Mouse (Mus musculus): ENCODE results near the gene Cep63.

Cep63 gene

DNA sequence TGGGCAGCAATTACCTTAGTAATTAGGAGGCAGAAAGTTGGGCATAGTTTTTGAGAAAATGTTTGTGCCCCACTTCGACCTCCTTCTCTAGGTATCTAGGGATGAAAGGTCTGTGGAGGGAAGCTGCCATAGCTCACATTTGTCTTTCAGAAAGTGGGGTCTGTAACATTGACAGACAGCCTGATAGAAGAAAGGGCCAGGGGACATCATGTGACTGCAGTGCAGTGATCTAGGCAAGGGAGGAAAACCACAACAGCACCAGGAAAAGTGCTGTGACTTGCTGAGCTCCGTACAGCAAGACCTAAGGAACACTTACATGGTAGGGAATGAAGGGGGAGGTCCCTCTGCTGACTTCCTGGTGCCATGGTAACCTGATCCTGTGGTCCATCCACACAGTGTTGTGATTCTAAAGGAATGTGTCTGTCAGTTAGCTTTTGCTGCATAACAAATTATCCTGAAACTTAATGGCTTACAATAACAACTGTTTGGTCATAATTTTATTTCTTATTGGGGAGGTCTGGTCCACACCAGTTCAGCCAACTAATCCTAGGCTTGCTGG is 5.3 kb upstream of the Cep63 start:
- DNase-seq (ENCODE audit: low read depth, low spot score): no peak

- no peak for DNase-seq (ENCODE audit: low read depth, low spot score)
Measured at GRCm38 (mm10) chr9:102629052-102629451, 2.7 kb upstream of the Cep63 start.

DNA sequence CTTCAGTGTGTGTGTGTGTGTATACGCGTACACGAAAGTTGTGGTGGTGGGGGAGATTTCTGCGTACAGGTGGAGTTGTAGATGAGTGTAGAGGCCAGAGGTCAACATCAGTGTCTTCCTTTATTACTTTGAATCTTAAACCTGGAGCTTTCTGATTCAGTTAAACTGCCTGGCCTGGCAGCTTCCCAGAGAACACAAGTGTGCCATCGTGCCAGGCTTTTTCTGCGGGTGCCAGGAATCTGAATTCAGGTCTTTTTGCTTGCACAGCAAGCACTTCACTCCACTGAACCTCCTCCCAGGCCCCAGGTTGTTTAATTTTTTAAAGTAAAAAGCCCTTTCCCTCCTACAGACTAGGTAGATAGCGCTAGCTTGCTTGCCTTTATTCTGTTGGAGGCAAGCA is 1.1 kb upstream of the Cep63 start:
- no peak for DNase-seq (ENCODE audit: low read depth, low spot score)

DNA sequence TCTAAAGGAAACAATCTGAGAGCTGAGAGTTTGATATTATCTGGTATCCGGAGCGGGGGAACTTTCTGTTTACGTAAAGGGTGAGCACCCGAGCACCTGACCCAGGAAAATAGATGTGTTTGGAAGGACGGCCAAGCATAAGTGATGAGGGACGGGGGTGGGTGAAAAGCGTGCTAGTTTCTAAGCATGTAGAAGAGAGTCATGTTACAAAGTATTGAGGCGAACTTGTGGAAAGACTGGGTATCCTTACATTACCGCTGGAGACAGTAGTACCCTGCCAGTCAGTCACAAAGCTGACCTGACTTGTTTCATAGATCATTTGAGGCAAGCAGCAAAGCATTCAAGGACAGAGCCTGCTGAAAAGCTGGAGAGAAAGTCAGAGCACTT is 498 bp upstream of the Cep63 start:
- DNase-seq (ENCODE audit: low read depth, low spot score): no peak

GRCm38 (mm10) chr9:102625401-102625982 is 842 bp downstream of the Cep63 start:
- DNase-seq (ENCODE audit: low read depth, low spot score): no peak

GRCm38 (mm10) chr9:102623581-102623980 is 2.8 kb downstream of the Cep63 start:
- DNase-seq (ENCODE audit: low read depth, low spot score): no peak

DNA sequence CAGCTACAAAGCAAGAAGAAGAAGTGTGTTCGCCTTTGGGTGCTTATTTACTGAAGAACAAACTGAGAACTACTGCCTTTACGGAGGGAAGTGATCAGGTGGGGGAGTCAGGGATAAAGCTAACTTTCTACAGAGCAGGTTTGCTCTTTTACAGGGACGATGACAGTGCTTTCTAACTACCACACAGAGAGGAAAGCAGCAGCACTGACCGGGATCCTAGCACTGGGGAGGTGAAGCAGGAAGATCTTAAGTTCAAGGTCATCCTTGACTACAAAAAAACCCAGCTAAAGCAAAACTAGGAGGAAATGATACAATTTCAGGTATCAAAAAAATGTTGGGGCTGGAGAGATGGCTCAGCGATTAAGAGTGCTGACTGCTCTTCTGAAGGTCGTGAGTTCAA is 3.5 kb downstream of the Cep63 start:
- no peak for DNase-seq (ENCODE audit: low read depth, low spot score)

- peak; percentile 57 for DNase-seq (ENCODE audit: low read depth, low spot score)
Measured at GRCm38 (mm10) chr9:102622192-102622857, 4.0 kb downstream of the Cep63 start.

GRCm38 (mm10) chr9:102621385-102621784 is 4.9 kb downstream of the Cep63 start:
- no peak for DNase-seq (ENCODE audit: low read depth, low spot score)

DNA sequence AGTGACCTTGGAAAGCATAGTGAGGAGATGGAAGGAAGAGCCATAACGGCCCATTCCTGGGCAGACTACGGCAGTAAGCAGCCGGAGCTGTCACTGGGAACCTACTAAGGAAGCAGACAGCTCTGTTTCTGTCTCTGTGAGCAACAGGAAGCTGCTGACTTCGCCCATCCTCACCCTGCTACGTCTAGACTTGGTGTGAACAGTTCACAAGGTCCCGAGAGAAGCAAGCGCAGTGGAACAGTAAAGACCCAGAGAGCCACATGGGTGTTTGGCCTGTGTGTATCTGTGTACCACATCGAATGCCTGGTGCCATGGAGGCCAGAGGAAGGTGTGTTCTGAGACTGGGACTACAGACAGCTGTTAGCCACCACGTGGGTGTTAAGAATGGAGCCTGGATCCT is 10.1 kb downstream of the Cep63 start:
- DNase-seq (ENCODE audit: low read depth, low spot score): no peak

- DNase-seq (ENCODE audit: low read depth, low spot score): no peak
Measured at GRCm38 (mm10) chr9:102615071-102615470, 11.3 kb downstream of the Cep63 start.

DNA sequence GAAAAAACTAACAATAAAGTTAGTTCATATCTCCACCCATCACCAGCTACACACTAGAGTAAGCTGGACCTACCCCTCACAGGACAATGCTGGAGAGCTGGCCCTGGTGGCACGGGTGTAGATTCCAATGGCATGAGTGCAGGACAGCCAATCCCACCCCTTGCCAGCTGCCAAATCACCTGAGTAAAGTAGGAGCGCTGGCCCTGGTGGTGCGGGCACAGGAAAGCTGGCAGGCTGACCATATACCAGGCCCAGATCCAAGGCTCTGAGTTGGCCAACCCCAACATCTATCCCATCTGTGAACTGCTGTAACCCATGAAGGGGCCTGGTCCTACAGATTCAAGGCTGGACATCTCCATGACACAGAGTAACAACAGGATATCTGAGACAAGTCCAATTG is 17.1 kb downstream of the Cep63 start:
- DNase-seq (ENCODE audit: low read depth, low spot score): no peak

- no peak for DNase-seq (ENCODE audit: low read depth, low spot score)
Measured at GRCm38 (mm10) chr9:102607471-102607870, 18.9 kb downstream of the Cep63 start.

DNA sequence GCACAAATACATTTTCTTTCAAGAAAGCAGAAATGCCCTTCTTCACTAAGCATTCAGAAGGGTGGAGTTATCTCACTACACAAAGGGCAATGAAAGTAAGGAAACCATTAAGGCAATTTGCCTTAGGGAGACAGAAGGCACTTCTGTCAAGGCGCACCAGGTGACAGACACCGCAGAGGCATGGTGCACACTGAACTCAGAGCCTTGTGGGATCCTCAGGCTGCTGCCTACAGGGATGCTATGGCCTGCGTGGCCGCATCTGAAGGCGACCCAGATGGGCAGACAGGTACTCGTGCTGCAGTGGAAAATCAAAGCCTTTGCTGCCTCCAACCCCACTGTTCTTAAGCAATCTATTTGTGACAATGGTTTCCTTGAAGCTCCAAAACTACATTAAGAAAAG is 21.2 kb downstream of the Cep63 start:
- no peak for DNase-seq (ENCODE audit: low read depth, low spot score)

- no peak for DNase-seq (ENCODE audit: low read depth, low spot score)
Measured at GRCm38 (mm10) chr9:102601666-102602065, 24.7 kb downstream of the Cep63 start.

DNA sequence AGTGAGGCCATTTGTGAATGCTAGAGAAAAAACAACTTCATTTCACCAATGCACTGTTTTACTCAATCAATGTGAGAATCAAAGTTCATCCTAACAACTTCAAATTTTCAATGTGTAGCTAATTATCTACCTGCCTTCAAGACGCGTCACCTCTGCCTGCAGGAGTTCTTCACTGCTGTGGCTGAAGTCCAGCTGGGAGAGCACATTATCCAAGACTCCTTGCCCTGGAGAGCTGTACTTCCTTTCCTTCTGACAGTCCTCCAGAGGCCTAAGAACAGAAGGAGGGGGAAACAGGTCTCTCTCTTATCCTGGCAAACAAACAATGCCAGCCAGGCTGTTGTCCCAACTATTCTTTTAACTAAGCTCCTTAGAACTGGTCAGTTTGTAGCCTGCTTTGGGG is 25.1 kb downstream of the Cep63 start:
- DNase-seq (ENCODE audit: low read depth, low spot score): no peak

- DNase-seq (ENCODE audit: low read depth, low spot score): no peak
Measured at GRCm38 (mm10) chr9:102595662-102596436, 30.5 kb downstream of the Cep63 start.

DNA sequence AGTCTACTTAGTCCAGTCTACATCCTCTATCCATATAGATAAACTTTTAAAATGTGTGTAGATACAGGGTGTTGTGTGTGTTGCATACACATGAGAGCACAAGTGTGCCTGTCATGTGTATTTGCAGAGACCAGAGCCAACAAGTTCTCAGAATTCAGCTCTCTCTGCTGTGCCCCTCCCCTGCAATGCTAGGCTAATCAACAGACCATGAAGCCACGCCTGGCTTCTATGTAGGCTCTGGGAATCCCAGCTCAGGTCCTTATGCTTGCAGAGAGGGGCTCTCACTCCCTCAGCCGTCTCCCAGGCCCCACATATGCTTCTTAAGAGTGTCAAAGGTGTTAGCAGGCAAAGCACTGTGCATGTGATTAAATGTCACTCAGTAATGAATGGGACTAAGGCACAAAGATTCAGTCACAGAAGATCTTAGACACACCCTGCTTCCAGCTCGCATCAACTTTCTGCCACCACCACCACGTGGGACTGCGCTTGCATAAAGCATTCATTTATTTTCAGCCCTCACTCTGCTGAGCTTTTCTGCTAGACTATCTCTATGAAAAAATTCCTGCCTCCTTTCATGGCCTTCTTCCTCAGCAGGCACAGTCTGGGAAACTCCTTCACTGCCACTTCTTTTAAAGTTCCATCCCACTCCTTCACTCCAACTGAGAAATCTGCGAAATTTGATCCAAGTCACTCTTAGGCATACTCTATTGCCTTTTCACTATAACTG is 31.5 kb downstream of the Cep63 start:
- no peak for DNase-seq (ENCODE audit: low read depth, low spot score)

- DNase-seq (ENCODE audit: low read depth, low spot score): no peak
Measured at GRCm38 (mm10) chr9:102587347-102587746, 39.0 kb downstream of the Cep63 start.

DNA sequence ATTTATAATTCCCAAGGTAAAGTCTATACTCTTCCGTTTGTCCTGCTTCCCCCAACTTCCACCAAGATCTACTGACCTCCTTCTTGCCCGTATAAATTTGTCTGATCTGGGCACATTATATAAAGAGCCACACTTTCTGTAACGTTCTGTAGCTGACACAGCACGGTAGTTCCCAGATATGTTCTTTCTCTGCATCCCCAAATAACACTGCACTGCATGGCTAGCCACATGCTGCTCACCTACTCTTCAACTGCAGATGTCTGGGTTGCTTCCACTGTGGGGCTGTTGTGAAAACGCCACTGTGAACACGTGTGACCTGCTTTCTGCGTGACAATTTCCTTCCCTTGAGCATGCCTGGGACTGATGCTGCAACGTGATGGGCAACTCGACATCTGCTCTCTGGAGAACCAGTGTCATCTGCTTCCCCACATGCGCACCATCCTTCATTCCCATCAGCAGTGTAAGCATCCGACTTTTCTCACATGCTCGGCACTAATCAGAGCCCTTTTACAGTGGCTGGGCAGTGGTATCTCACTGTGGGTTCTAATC is 44.3 kb downstream of the Cep63 start:
- DNase-seq (ENCODE audit: low read depth, low spot score): no peak

DNA sequence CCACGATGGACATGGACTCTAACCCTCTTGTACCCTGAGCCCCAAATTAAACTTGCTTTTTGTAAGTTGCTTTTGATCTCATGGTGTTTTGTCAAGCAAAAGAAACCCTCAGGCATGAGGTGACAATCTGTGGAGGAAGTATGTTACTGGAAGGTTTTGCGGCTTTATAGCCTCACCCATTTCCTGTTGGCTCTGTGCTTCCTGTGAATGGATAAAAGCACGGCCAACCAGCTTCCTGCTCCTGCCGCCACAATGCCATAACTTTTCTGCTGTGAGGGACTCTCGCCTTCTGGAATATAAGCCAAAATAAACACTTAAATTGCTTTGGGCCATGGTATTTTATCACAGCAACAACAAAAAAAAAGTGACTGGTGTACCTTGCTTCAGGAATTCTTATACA is 48.9 kb downstream of the Cep63 start:
- no peak for DNase-seq (ENCODE audit: low read depth, low spot score)

DNA sequence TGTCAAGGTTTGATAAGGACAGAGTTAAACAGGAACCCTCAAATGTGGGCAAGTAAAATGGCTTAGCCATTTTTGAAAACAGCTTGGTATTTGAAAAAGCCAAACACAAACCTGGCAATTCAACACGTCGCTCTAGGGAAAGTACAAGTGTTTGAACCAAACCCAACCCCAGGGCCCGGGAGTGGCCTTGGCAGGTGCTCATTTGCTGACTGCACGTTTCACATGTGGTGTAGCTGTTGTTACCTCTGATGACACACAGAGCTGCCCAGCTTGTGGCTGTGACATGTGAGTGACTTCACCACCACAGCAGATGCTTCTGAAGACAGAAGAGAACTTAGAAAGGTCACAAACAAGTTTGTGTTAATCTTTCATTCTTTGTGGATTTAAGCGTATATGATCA is 53.4 kb downstream of the Cep63 start:
- no peak for DNase-seq (ENCODE audit: low read depth, low spot score)

Measured in embryo, embryonic 11.5 days (tissue).